Mouse (Mus musculus): ENCODE measurements around the gene Gm8356.
"Not testable (repeated sequence)": the region's sequence is repeated elsewhere in the genome, so short reads cannot be mapped to it uniquely, and the experiment has no call there.

Gene Gm8356

DNA sequence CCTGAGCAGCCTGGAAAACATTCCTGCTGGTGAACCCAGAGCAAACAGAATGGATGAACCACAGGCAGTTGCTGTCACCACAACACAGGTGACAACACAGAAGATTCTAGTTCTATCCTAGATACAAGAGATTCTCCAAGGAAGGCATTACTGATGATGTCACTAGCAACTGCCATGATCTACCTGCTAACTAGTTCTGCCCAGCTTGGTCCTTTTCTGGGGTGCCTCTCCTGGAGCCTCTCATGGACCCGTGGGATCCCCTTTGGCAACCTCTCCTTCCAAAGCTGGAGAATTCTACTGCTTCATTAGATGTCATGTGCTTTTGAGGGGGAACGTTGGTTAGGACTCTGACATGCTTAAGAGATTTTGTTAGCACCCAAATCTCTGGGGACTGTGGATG lies at the start of gene Gm8356:
Gm8356 (minus strand) TSS at position 101 of the 400 bp plus-strand sequence.
- DNase-seq, result not testable (repeated sequence)

DNA sequence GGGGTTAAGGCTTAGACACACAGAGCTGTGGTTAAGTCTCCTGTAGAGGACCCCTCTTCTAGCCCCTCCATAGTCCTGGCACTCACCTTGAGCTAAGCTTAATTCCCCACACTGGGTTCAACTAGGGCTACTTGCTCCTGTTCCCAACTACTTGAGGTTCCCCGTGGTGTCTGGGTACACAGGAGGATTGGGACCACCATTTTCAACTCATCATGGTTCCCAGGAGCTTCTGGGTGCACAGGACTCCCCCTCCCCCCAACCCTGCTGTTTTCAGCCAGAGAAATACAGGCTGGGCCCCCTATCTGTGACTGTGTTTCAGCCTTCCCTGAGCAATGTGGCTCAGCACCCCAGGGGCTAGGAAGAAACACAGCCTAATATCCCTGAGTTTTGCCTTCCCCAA lies 50.8 kb downstream of the Gm8356 start:
- not testable (repeated sequence) for DNase-seq

DNA sequence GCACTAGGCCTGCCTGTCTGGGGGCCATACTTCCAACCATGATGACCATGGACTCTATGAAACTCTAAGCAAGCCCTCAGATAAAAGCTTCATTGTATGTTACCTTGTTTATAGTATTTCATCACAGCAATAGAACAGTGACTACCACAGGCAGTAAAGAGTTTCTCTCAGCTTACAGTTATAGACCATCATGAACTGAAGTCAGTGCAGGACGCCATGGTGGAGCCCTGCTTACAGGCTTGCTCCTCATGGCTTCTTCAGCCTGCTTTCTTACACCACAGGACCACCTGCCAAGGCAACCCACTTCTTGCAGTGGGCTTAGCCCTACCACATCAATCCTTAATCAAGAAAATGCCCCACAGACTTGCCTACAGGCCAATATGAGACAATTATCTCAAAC lies 51.5 kb downstream of the Gm8356 start:
- not testable (repeated sequence) for DNase-seq

DNA sequence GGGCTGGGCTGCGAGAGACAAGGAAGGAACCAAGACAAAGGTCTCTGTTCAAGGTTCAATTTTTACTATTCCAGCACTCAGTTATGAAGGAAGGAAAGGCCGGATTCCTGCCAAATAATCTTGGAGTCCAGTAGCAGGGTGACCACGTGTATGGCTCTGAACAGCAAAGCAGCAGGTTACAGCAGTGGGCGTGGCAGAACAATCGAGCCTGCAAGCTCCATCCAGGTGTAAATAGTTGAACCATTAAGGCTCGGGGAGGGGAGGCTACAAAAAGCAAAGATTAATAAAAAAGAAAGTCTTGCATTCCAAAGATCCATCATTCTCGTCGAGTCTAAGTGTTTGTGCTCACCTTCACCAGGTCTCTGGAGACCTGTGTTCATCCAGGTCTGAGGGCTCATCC lies 55.0 kb downstream of the Gm8356 start:
- not testable (repeated sequence) for DNase-seq

Data from thymus, postnatal 25 days (tissue).